Mouse (Mus musculus) heart, embryonic 12.5 days (tissue): ENCODE measurements around the gene Tlnrd1. TPM values are rescaled to one million over a fixed set of nuclear protein-coding genes. Genes with fewer than 3 reads are reported as not detected.
"Not testable (repeated sequence)": the region's sequence is repeated elsewhere in the genome, so short reads cannot be mapped to it uniquely, and the experiment has no call there.

Source experiments
- ATAC-seq: fragments of 200-750 bp; cut with Nextera tagmentation; 2 replicates; pipeline ENCODE4 v1.8.0; 2017; ENCODE audit warnings: moderate TSS enrichment, moderate library complexity; ENCODE audit not compliant: insufficient number of reproducible peaks, low FRiP score
- H3K27ac ChIP-seq: fragments of 300-500 bp; sonication (generic); 2 replicates; pipeline ENCODE4 v1.5.1; 2016; ENCODE audit warnings: mild to moderate bottlenecking, moderate library complexity; ENCODE audit not compliant: poor library complexity, severe bottlenecking
- H3K27me3 ChIP-seq: fragments of 300-500 bp; sonication (generic); replicated peaks from 2 replicates; pipeline ENCODE4 v1.6.1; 2016; ENCODE audit warnings: mild to moderate bottlenecking, moderate library complexity
- H3K36me3 ChIP-seq: fragments of 300-500 bp; sonication (generic); 2 replicates; pipeline ENCODE4 v1.6.1; 2016; ENCODE audit warnings: mild to moderate bottlenecking, moderate library complexity
- H3K4me1 ChIP-seq: fragments of 300-500 bp; sonication (generic); replicated peaks from 2 replicates; pipeline ENCODE4 v1.6.1; 2016; ENCODE audit warnings: mild to moderate bottlenecking
- H3K4me2 ChIP-seq: fragments of 300-500 bp; sonication (generic); 2 replicates; pipeline ENCODE4 v1.6.1; 2016; ENCODE audit warnings: mild to moderate bottlenecking, moderate library complexity
- H3K4me3 ChIP-seq: fragments of 300-500 bp; sonication (generic); 2 replicates; pipeline ENCODE4 v1.5.1; 2016; ENCODE audit warnings: mild to moderate bottlenecking
- H3K9ac ChIP-seq: fragments of 300-500 bp; sonication (generic); 2 replicates; pipeline ENCODE4 v1.6.1; 2016; ENCODE audit warnings: mild to moderate bottlenecking, moderate library complexity
- H3K9me3 ChIP-seq: fragments of 300-500 bp; sonication (generic); replicated peaks from 2 replicates; pipeline ENCODE4 v1.6.1; 2016; ENCODE audit warnings: mild to moderate bottlenecking, moderate library complexity
- WGBS: fragments of 180-500 bp; shearing (Covaris S2); methylation state at CpG from one replicate; pipeline ENCODE4 v1.1.7; 2016; 5-methylcytosine and 5-hydroxymethylcytosine counted together
- polyA plus RNA-seq: library from polyadenylated mRNA; unstranded; fragments of >200 nt; fragmentation: Nextera tagmentation; extraction: Ambion mirVana; gene quantifications from 2 replicates; pipeline ENCODE4 v1.2.1, GENCODE M21; 2016

The Tlnrd1 gene
- polyA plus RNA-seq, 1 experiment from 2014 or later = 21.2 TPM

GRCm38 (mm10) chr7:83898267-83898666, 14.2 kb upstream of the Tlnrd1 start:
- WGBS = 73% methylated on average over 11 of the region's 11 CpGs
- H3K4me1 ChIP-seq = peaks cover 26% of the 10 kb centered on the region
- H3K36me3 ChIP-seq = peaks cover 67% of the 10 kb centered on the region
- no peak overlapping the region for H3K27ac ChIP-seq
- H3K4me3 ChIP-seq = no peak overlapping the region
- H3K9ac ChIP-seq = no peak overlapping the region
- ATAC-seq = peak; percentile 53; the same call in 1 of the 2 replicates
- H3K9me3 ChIP-seq = no peaks in the 10 kb centered on the region
- no peak overlapping the region for H3K4me2 ChIP-seq
- H3K27me3 ChIP-seq = no peaks in the 10 kb centered on the region

- Histone ChIP-seq H3K27ac (no peak overlapping the region), H3K27me3 (no peaks in the 10 kb centered on the region), H3K4me1 (peaks cover 20% of the 10 kb centered on the region), H3K36me3 (peaks cover 58% of the 10 kb centered on the region), H3K9me3 (no peaks in the 10 kb centered on the region), H3K9ac (no peak overlapping the region), H3K4me3 (no peak overlapping the region), H3K4me2 (no peak overlapping the region)
- WGBS = 78% methylated on average over 5 of the region's 5 CpGs
- no peak for ATAC-seq
These were observed 12.1 kb upstream of the Tlnrd1 start for GRCm38 (mm10) chr7:83896077-83896740.

GRCm38 (mm10) chr7:83894348-83894747, 10.2 kb upstream of the Tlnrd1 start:
- H3K4me1 ChIP-seq = peaks cover 20% of the 10 kb centered on the region
- H3K9me3 ChIP-seq = no peaks in the 10 kb centered on the region
- H3K4me3 ChIP-seq = no peak overlapping the region
- no peaks in the 10 kb centered on the region for H3K27me3 ChIP-seq
- no peak overlapping the region for H3K4me2 ChIP-seq
- peaks cover 40% of the 10 kb centered on the region for H3K36me3 ChIP-seq
- no peak overlapping the region for H3K9ac ChIP-seq
- no peak overlapping the region for H3K27ac ChIP-seq
- WGBS = 93% methylated on average over 1 of the region's 1 CpGs
- ATAC-seq = no peak

GRCm38 (mm10) chr7:83892333-83892669, 8.2 kb upstream of the Tlnrd1 start:
- H3K27me3 ChIP-seq = no peaks in the 10 kb centered on the region
- H3K4me1 ChIP-seq = peaks cover 20% of the 10 kb centered on the region
- H3K27ac ChIP-seq = peak overlapping the region; percentile 86
- H3K4me2 ChIP-seq = peak overlapping the region; percentile 85
- peak overlapping the region; percentile 80 for H3K4me3 ChIP-seq
- H3K36me3 ChIP-seq = peaks cover 20% of the 10 kb centered on the region
- WGBS = under 1% methylated on average over 21 of the region's 21 CpGs
- no peaks in the 10 kb centered on the region for H3K9me3 ChIP-seq
- H3K9ac ChIP-seq = peak overlapping the region; percentile 87
- ATAC-seq = no peak

GRCm38 (mm10) chr7:83891433-83892332, 7.6 kb upstream of the Tlnrd1 start:
- peaks cover 19% of the 10 kb centered on the region for H3K4me1 ChIP-seq
- no peaks in the 10 kb centered on the region for H3K9me3 ChIP-seq
- peak overlapping the region; percentile 86 for H3K27ac ChIP-seq
- 3% methylated on average over 40 of the region's 44 CpGs for WGBS
- peaks cover 17% of the 10 kb centered on the region for H3K36me3 ChIP-seq
- peak overlapping the region; percentile 85 for H3K4me2 ChIP-seq
- H3K9ac ChIP-seq = peak overlapping the region; percentile 87
- no peaks in the 10 kb centered on the region for H3K27me3 ChIP-seq
- peak; percentile 97 for ATAC-seq
- H3K4me3 ChIP-seq = peak overlapping the region; percentile 80

- H3K4me2 ChIP-seq, H3K27ac ChIP-seq, H3K4me3 ChIP-seq, H3K9me3 ChIP-seq, H3K36me3 ChIP-seq, ATAC-seq, H3K9ac ChIP-seq, H3K27me3 ChIP-seq: not testable (repeated sequence)
- WGBS = 86% methylated on average over 5 of the region's 5 CpGs
- peaks cover 21% of the 10 kb centered on the region for H3K4me1 ChIP-seq
These were observed 5.8 kb upstream of the Tlnrd1 start for GRCm38 (mm10) chr7:83889946-83890345.

- no peak overlapping the region for H3K4me2 ChIP-seq
- ATAC-seq = no peak
- no peaks in the 10 kb centered on the region for H3K9me3 ChIP-seq
- H3K27ac ChIP-seq = no peak overlapping the region
- H3K4me3 ChIP-seq = no peak overlapping the region
- H3K4me1 ChIP-seq = peaks cover 20% of the 10 kb centered on the region
- H3K36me3 ChIP-seq = peaks cover 1% of the 10 kb centered on the region; the same call in 1 of the 2 replicates
- 72% methylated on average over 3 of the region's 3 CpGs for WGBS
- H3K27me3 ChIP-seq = no peaks in the 10 kb centered on the region
- no peak overlapping the region for H3K9ac ChIP-seq
These were observed 5.3 kb upstream of the Tlnrd1 start for GRCm38 (mm10) chr7:83889383-83889782.

GRCm38 (mm10) chr7:83886366-83887129, 2.4 kb upstream of the Tlnrd1 start:
- no peak overlapping the region for H3K4me3 ChIP-seq
- H3K27ac ChIP-seq = peak overlapping the region; percentile 49; the same call in 1 of the 2 replicates
- 86% methylated on average over 6 of the region's 6 CpGs for WGBS
- H3K9me3 ChIP-seq = no peaks in the 10 kb centered on the region
- H3K4me1 ChIP-seq = peaks cover 20% of the 10 kb centered on the region
- H3K4me2 ChIP-seq = no peak overlapping the region
- no peak for ATAC-seq
- H3K36me3 ChIP-seq = peaks cover 10% of the 10 kb centered on the region
- no peaks in the 10 kb centered on the region for H3K27me3 ChIP-seq
- H3K9ac ChIP-seq = no peak overlapping the region

GRCm38 (mm10) chr7:83885835-83886234, 1.7 kb upstream of the Tlnrd1 start:
- H3K27ac ChIP-seq = peak overlapping the region; percentile 49
- H3K9ac ChIP-seq = no peak overlapping the region
- H3K9me3 ChIP-seq = no peaks in the 10 kb centered on the region
- H3K36me3 ChIP-seq = peaks cover 10% of the 10 kb centered on the region
- WGBS = 50% methylated on average over 4 of the region's 4 CpGs
- no peak overlapping the region for H3K4me3 ChIP-seq
- peak overlapping the region; percentile 5; the same call in 1 of the 2 replicates for H3K4me2 ChIP-seq
- H3K4me1 ChIP-seq = peaks cover 26% of the 10 kb centered on the region
- no peak for ATAC-seq
- no peaks in the 10 kb centered on the region for H3K27me3 ChIP-seq

- ATAC-seq = peak; percentile 7; the same call in 1 of the 2 replicates
- Histone ChIP-seq H3K9me3 (no peaks in the 10 kb centered on the region), H3K4me1 (peaks cover 33% of the 10 kb centered on the region), H3K27ac (peak overlapping the region; percentile 98), H3K36me3 (peaks cover 10% of the 10 kb centered on the region), H3K4me3 (peak overlapping the region; percentile 69), H3K27me3 (no peaks in the 10 kb centered on the region), H3K9ac (peak overlapping the region; percentile 91), H3K4me2 (peak overlapping the region; percentile 91)
- 27% methylated on average over 6 of the region's 6 CpGs for WGBS
These were observed 922 bp upstream of the Tlnrd1 start for GRCm38 (mm10) chr7:83884921-83885532.
